Mouse (Mus musculus): ENCODE results near the gene Klrb1f.

DNA sequence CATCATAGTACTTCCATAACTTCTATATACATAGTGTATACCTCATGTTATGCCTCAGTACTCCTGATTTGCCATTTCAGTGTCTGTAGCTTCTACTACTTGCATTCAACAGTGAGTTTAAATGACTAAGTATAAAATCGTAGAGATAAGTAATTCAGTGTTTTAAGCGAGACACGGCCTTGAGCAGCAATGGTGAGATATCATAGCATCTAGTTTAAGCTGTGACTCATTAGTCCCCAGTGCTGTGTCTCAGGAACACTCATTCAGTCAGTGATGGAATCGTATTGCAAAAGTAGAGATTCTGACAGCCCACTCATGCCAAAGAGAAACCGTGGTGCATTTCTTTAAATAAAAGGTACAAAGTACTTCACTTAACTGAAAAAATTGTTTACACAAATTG lies 6.0 kb downstream of the Klrb1f start:
- TF ChIP-seq CTCF (IDR thresholded peaks at IDR 0.05; ENCODE audit: insufficient read depth, low read length) (no peak), POLR2A (IDR thresholded peaks at IDR 0.05; ENCODE audit: borderline replicate concordance, extremely low read depth, low read depth, low read length) (no peak)

Measured in lung, adult 2 months (tissue).